Mouse (Mus musculus) 3T3-L1 (cell line): ENCODE measurements at regions not wholly inside any gene's neighbourhood (a gene's known extent, or its start where the extent isn't known, plus 50 kb on each side); places are given as distances from the start of the nearest gene placed in this dataset.

Experiments
- DNase-seq: peaks from one replicate; pipeline ENCODE4 v3.0.0-alpha.2; 2015; ENCODE audit warnings: low read depth, low spot score

- DNase-seq: no peak
These were observed 175.7 kb downstream of the Slc38a4 start for GRCm38 (mm10) chr15:96880066-96880465.

- peak; percentile 45 for DNase-seq
These were observed 177.0 kb downstream of the Slc38a4 start for GRCm38 (mm10) chr15:96878796-96879195.

- DNase-seq: peak; percentile 28
These were observed 177.8 kb downstream of the Slc38a4 start for GRCm38 (mm10) chr15:96877931-96878330.

- no peak for DNase-seq
These were observed 177.7 kb upstream of the Slc38a2 start for GRCm38 (mm10) chr15:96877271-96877670.

- DNase-seq: peak; percentile 44
These were observed 174.6 kb upstream of the Slc38a2 start for GRCm38 (mm10) chr15:96874145-96874544.

GRCm38 (mm10) chr15:96873562-96873961 is 174.0 kb upstream of the Slc38a2 start:
- no peak for DNase-seq

GRCm38 (mm10) chr15:96873126-96873525 is 173.6 kb upstream of the Slc38a2 start:
- no peak for DNase-seq

GRCm38 (mm10) chr15:96867701-96868100 is 168.2 kb upstream of the Slc38a2 start:
- DNase-seq: no peak

GRCm38 (mm10) chr15:96865932-96866331 is 166.4 kb upstream of the Slc38a2 start:
- DNase-seq: no peak

GRCm38 (mm10) chr15:96857709-96858108 is 158.2 kb upstream of the Slc38a2 start:
- DNase-seq: no peak

- no peak for DNase-seq
These were observed 152.6 kb upstream of the Slc38a2 start for GRCm38 (mm10) chr15:96851970-96852768.

GRCm38 (mm10) chr15:96848150-96848549 is 148.6 kb upstream of the Slc38a2 start:
- peak; percentile 61 for DNase-seq

GRCm38 (mm10) chr15:96845221-96845620 is 145.7 kb upstream of the Slc38a2 start:
- DNase-seq: peak; percentile 26

GRCm38 (mm10) chr15:96844290-96844689 is 144.8 kb upstream of the Slc38a2 start:
- DNase-seq: no peak

- DNase-seq: no peak
These were observed 144.1 kb upstream of the Slc38a2 start for GRCm38 (mm10) chr15:96843589-96843988.

- no peak for DNase-seq
These were observed 143.4 kb upstream of the Slc38a2 start for GRCm38 (mm10) chr15:96842881-96843280.

- no peak for DNase-seq
These were observed 137.1 kb upstream of the Slc38a2 start for GRCm38 (mm10) chr15:96836670-96837069.

- DNase-seq: no peak
These were observed 135.3 kb upstream of the Slc38a2 start for GRCm38 (mm10) chr15:96834862-96835261.

- no peak for DNase-seq
These were observed 134.8 kb upstream of the Slc38a2 start for GRCm38 (mm10) chr15:96834162-96834843.

- DNase-seq: no peak
These were observed 132.9 kb upstream of the Slc38a2 start for GRCm38 (mm10) chr15:96832389-96832788.

- no peak for DNase-seq
These were observed 131.7 kb upstream of the Slc38a2 start for GRCm38 (mm10) chr15:96831256-96831655.

GRCm38 (mm10) chr15:96830578-96830977 is 131.0 kb upstream of the Slc38a2 start:
- DNase-seq: peak; percentile 89

GRCm38 (mm10) chr15:96829941-96830340 is 130.4 kb upstream of the Slc38a2 start:
- DNase-seq: peak; percentile 90
